Mouse (Mus musculus) lung, embryonic 15.5 days (tissue): ENCODE results near the gene Olfr47. TPM values are rescaled to one million over a fixed set of nuclear protein-coding genes. Genes with fewer than 3 reads are reported as not detected.
"Not testable (repeated sequence)": the region's sequence is repeated elsewhere in the genome, so short reads cannot be mapped to it uniquely, and the experiment has no call there.

Experiments used
- ATAC-seq: fragments of 200-750 bp; cut with Nextera tagmentation; 2 replicates; pipeline ENCODE4 v1.8.0; 2017; ENCODE audit warnings: moderate number of reproducible peaks, borderline replicate concordance; ENCODE audit not compliant: low FRiP score, low TSS enrichment; ENCODE audit errors: extremely low read depth
- H3K27ac ChIP-seq: fragments of 300-500 bp; sonication (generic); 2 replicates; pipeline ENCODE4 v1.5.1; 2015; ENCODE audit warnings: moderate library complexity, mild to moderate bottlenecking, inconsistent platforms
- H3K27me3 ChIP-seq: fragments of 300-500 bp; sonication (generic); 2 replicates; pipeline ENCODE4 v1.6.1; 2015; ENCODE audit warnings: inconsistent platforms
- H3K36me3 ChIP-seq: fragments of 300-500 bp; sonication (generic); 2 replicates; pipeline ENCODE4 v1.6.1; 2015; ENCODE audit warnings: inconsistent platforms
- H3K4me1 ChIP-seq: fragments of 300-500 bp; sonication (generic); 2 replicates; pipeline ENCODE4 v1.6.1; 2015; ENCODE audit warnings: inconsistent platforms
- H3K4me2 ChIP-seq: fragments of 300-500 bp; sonication (generic); 2 replicates; pipeline ENCODE4 v1.6.1; 2015; ENCODE audit warnings: inconsistent platforms, mild to moderate bottlenecking, moderate library complexity
- H3K4me3 ChIP-seq: fragments of 300-500 bp; sonication (generic); 2 replicates; pipeline ENCODE4 v1.5.1; 2015; ENCODE audit warnings: mild to moderate bottlenecking, inconsistent platforms
- H3K9ac ChIP-seq: fragments of 300-500 bp; sonication (generic); 2 replicates; pipeline ENCODE4 v1.6.1; 2015; ENCODE audit warnings: inconsistent platforms
- H3K9me3 ChIP-seq: fragments of 300-500 bp; sonication (generic); 2 replicates; pipeline ENCODE4 v1.6.1; 2016; ENCODE audit warnings: inconsistent platforms
- WGBS: fragments of 180-500 bp; shearing (Covaris S2); methylation state at CpG from one replicate; pipeline ENCODE4 v1.1.7; 2015; 5-methylcytosine and 5-hydroxymethylcytosine counted together
- polyA plus RNA-seq: library from polyadenylated mRNA; unstranded; fragments of >200 nt; fragmentation: Nextera tagmentation; extraction: Ambion mirVana; gene quantifications from 2 replicates; pipeline ENCODE4 v1.2.1, GENCODE M21; 2015

Olfr47 gene
- not detected in 2 replicates for polyA plus RNA-seq

DNA sequence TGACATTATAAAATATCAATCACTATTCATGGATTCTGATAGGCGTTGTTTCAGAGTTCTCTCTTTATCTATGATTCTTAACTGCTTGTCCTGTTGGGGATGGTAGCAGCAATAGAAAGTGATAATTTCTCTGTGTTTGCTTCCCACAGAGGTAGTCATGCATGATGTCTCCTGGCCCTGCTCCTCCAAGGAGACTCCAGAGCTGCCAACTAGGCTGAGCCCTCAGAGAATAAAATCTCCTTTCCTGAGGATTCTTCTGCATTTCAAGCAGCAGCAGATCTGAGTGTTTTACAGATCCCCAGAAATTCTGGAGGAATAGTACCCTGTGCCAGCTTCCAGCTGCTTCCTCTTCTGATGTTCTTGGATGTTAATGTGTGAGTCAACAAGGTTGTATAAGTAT is at the start of gene Olfr47:
Gene Olfr47 (plus strand): TSS at position 275 of the 400 bp plus-strand sequence.
- 79% methylated on average over 1 of the region's 1 CpGs for WGBS
- not testable (repeated sequence) for H3K27me3 ChIP-seq, ATAC-seq, H3K4me1 ChIP-seq, H3K4me2 ChIP-seq, H3K9ac ChIP-seq, H3K4me3 ChIP-seq, H3K9me3 ChIP-seq, H3K36me3 ChIP-seq, H3K27ac ChIP-seq

DNA sequence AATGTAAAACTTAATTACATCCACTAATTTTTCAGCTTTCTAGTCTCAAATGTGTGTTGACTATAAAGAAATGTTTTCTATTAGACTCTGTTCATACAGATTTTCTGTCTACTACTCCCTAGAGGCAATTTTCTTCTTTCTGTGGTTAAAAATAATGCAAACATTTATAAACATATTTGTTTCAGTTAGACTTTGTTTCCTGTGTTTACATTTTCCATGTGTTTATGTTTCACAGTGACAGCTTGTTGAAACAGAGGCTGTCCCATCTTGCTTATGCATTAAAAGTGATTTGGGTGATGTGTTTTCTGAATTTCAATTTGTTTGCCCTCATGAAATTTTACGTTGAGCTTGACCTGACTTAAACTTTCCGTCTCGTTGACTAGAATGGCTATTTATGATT is 40.3 kb upstream of the Olfr47 start:
- H3K9me3 ChIP-seq, result no peaks in the 10 kb centered on the region
- no peak overlapping the region for H3K4me2 ChIP-seq
- no peaks in the 10 kb centered on the region for H3K27me3 ChIP-seq
- peak; percentile 75; the same call in 1 of the 2 replicates for ATAC-seq
- no peak overlapping the region for H3K4me3 ChIP-seq
- 0 out of 2 replicates have a peak overlapping the region, but pooled peaks have one; percentile 44 for H3K27ac ChIP-seq
- WGBS, result 40% methylated on average over 3 of the region's 3 CpGs
- no peaks in the 10 kb centered on the region for H3K36me3 ChIP-seq
- H3K4me1 ChIP-seq, result no peaks in the 10 kb centered on the region
- H3K9ac ChIP-seq, result no peak overlapping the region

DNA sequence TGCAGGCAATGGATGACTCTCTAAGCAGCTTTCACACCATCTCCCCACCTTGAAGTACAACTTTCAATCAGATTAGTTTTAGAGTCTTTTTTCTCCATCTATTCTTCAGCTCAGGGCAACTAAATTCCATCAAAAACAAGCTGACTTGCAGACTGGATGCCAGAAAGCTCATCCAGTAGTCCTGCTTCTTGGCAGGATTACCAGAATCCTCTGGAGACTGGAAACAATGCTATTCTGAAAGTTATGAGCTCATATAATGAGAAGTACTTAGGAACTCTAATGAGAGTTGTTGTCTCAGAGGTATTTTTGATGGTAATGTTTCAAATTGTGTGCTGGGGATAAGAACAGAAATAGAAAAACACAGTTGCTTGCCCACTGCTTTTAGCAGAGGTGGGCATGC is 34.5 kb upstream of the Olfr47 start, which contains the start of gene Olfr435:
Gene Olfr435 (plus strand): TSS at position 366 of the 400 bp plus-strand sequence.
- Histone ChIP-seq H3K27ac (no peak within 1 kb of the TSS), H3K27me3 (no peaks in the 10 kb centered on the region), H3K4me1 (0 out of 2 replicates have a peak, but pooled peaks cover 3% of the 10 kb centered on the region), H3K9ac (no peak within 1 kb of the TSS), H3K4me2 (no peak within 1 kb of the TSS), H3K4me3 (no peak within 1 kb of the TSS), H3K36me3 (no peaks in the 10 kb centered on the region), H3K9me3 (no peaks in the 10 kb centered on the region)
- ATAC-seq, result no peak

DNA sequence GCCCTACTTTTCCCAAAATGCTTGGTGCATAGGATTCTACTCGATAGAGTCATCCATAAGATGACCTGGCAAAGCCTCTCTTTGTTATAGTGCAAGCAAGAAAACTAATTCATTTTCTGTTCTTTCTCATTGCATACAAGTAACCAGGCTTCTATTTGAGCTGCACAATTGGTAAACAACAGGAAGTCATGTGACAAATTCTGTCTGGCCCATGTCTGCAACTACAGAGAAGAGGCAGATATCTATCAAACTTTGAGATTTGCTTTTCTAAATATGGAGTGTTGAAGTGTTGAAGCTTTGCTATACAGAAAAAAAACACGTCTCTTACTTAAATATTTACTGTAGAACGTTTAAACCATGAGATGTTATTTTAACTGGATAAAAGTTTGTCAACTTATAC is 33.2 kb upstream of the Olfr47 start:
- peak; percentile 65; the same call in 1 of the 2 replicates for ATAC-seq
- Histone ChIP-seq H3K9me3 (no peaks in the 10 kb centered on the region), H3K4me2 (no peak overlapping the region), H3K9ac (no peak overlapping the region), H3K36me3 (no peaks in the 10 kb centered on the region), H3K4me3 (no peak overlapping the region), H3K4me1 (0 out of 2 replicates have a peak, but pooled peaks cover 3% of the 10 kb centered on the region), H3K27me3 (no peaks in the 10 kb centered on the region), H3K27ac (no peak overlapping the region)
- 28% methylated on average over 3 of the region's 3 CpGs for WGBS

DNA sequence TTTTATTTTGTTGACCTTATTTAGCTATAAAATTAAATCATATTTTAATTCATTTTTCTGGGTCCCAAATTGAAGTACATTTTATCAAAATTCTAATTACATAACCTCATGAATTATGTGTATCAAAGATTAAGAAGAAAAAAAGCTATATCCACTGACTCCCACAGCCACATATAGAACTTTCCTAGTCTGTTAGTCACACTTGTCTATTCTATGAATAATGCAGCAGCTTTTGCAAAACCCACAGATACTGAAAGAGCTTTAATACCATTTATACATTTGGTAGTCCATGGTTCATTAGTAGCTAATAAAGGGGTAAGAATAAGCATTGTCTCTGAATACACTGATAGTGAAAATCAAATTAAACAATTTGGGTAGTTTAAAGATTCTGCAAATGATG is 28.5 kb upstream of the Olfr47 start:
- H3K27me3 ChIP-seq, result no peaks in the 10 kb centered on the region
- no peaks in the 10 kb centered on the region for H3K4me1 ChIP-seq
- no peak for ATAC-seq
- H3K9ac ChIP-seq, result no peak overlapping the region
- no peak overlapping the region for H3K4me2 ChIP-seq
- H3K27ac ChIP-seq, result no peak overlapping the region
- H3K9me3 ChIP-seq, result no peaks in the 10 kb centered on the region
- no peak overlapping the region for H3K4me3 ChIP-seq
- H3K36me3 ChIP-seq, result no peaks in the 10 kb centered on the region

DNA sequence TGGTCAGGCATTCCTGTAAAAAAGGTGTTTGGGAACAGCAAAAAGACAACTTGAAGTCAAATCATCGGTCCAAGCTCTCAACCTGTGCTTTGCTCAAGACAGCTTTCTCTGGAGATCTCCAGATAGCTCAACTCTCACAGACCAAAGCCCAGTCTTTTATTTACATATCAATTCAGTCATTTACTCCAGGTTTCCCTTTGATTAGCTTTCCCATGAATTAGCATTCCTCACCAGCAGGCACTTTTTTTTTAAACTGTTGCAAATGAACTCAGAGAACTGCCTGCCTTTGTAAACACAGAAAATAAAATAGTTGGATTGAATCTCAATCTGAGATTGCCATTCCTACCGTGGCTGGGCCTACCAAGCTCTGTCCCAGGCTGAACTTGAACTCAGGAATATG is 26.0 kb upstream of the Olfr47 start:
- Histone ChIP-seq H3K36me3 (no peaks in the 10 kb centered on the region), H3K27ac (no peak overlapping the region), H3K9me3 (no peaks in the 10 kb centered on the region), H3K4me2 (no peak overlapping the region), H3K9ac (no peak overlapping the region), H3K4me1 (no peaks in the 10 kb centered on the region), H3K27me3 (no peaks in the 10 kb centered on the region), H3K4me3 (no peak overlapping the region)
- ATAC-seq, result no peak
- WGBS, result 42% methylated on average over 2 of the region's 2 CpGs

DNA sequence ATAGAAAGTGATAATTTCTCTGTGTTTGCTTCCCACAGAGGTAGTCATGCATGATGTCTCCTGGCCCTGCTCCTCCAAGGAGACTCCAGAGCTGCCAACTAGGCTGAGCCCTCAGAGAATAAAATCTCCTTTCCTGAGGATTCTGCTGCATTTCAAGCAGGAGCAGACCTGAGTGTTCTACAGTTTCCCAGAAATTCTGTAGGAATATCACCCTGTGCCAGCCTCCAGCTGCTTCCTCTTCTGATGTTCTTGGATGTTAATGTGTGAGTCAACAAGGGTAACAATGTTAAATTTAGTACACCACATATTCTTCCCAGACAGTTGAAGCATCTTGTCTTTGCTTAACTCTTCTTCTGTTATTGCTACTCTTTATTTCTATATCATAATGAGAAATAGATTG is 18.5 kb upstream of the Olfr47 start, which contains the start of gene Olfr434:
Gene Olfr434 (plus strand): TSS at position 149 of the 400 bp plus-strand sequence.
- not testable (repeated sequence) for H3K27ac ChIP-seq, H3K36me3 ChIP-seq, H3K4me2 ChIP-seq, H3K9ac ChIP-seq, H3K4me3 ChIP-seq, H3K27me3 ChIP-seq, ATAC-seq, H3K4me1 ChIP-seq, H3K9me3 ChIP-seq

DNA sequence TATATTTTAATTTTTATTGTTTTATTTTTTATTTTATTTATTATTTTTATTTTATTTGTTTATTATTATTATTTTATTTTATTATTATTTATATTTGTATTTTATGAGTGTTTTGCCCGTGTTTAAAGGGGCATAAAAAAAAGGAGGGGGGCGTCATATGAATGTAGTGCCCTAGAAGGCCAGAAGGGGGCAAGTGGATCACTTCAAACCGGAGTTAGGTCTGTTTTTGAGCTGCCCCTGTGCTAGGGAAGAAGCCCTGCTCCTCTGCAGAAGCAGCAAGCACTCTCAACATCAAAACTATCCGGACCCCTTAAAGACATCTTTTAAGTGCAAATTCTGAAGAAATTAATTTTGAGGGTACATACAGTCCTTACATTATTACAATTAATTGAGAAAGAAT is 10.7 kb downstream of the Olfr47 start:
- Histone ChIP-seq H3K9ac (no peak overlapping the region), H3K4me2 (no peak overlapping the region), H3K27me3 (no peaks in the 10 kb centered on the region), H3K4me1 (no peaks in the 10 kb centered on the region), H3K9me3 (no peaks in the 10 kb centered on the region), H3K27ac (no peak overlapping the region), H3K4me3 (no peak overlapping the region), H3K36me3 (no peaks in the 10 kb centered on the region)
- 19% methylated on average over 4 of the region's 4 CpGs for WGBS
- ATAC-seq, result no peak

DNA sequence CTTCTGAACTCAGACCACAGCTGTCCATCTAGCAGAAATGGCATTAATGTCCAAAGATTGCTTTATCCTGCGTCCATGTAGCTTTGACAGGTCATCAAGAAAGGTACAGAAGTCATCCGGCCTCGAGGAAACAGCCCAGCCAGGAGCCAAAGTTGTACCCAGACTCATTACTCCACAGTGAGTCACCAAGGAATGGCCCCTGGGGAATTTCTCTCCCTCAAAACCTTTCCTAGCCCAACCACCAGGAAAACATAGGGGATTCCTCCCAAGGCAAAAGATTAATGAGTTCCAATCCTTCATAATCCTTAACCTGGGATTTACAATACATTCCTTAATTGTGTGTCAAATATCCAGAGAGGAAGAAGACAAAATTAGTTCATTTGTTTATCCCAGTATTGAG is 16.1 kb downstream of the Olfr47 start:
- ATAC-seq, result no peak
- Histone ChIP-seq H3K4me3 (no peak overlapping the region), H3K27me3 (no peaks in the 10 kb centered on the region), H3K27ac (no peak overlapping the region), H3K4me2 (no peak overlapping the region), H3K9me3 (no peaks in the 10 kb centered on the region), H3K4me1 (no peaks in the 10 kb centered on the region), H3K36me3 (no peaks in the 10 kb centered on the region), H3K9ac (no peak overlapping the region)
- 64% methylated on average over 3 of the region's 3 CpGs for WGBS

DNA sequence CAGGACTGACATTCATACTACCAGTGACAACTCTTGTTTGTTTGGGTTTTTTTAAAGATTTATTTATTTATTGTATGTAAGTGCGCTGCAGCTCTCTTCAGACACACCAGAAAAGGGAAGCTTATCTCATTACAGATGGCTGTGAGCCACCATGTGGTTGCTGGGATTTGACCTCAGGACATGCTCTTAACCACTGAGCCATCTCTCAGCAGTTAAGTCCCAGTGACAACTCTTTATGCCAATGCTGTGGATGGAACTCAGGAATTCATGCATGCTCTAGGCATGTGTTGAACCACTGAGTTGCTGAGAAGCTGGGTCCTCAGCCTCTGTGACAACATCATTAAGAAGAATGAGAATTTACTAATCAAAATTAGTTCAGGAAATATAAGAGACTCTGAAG is 21.7 kb downstream of the Olfr47 start:
- H3K9ac ChIP-seq, result no peak overlapping the region
- no peak overlapping the region for H3K27ac ChIP-seq
- H3K9me3 ChIP-seq, result no peaks in the 10 kb centered on the region
- no peaks in the 10 kb centered on the region for H3K4me1 ChIP-seq
- no peak overlapping the region for H3K4me2 ChIP-seq
- no peaks in the 10 kb centered on the region for H3K27me3 ChIP-seq
- 43% methylated on average over 1 of the region's 1 CpGs for WGBS
- no peaks in the 10 kb centered on the region for H3K36me3 ChIP-seq
- no peak for ATAC-seq
- no peak overlapping the region for H3K4me3 ChIP-seq

DNA sequence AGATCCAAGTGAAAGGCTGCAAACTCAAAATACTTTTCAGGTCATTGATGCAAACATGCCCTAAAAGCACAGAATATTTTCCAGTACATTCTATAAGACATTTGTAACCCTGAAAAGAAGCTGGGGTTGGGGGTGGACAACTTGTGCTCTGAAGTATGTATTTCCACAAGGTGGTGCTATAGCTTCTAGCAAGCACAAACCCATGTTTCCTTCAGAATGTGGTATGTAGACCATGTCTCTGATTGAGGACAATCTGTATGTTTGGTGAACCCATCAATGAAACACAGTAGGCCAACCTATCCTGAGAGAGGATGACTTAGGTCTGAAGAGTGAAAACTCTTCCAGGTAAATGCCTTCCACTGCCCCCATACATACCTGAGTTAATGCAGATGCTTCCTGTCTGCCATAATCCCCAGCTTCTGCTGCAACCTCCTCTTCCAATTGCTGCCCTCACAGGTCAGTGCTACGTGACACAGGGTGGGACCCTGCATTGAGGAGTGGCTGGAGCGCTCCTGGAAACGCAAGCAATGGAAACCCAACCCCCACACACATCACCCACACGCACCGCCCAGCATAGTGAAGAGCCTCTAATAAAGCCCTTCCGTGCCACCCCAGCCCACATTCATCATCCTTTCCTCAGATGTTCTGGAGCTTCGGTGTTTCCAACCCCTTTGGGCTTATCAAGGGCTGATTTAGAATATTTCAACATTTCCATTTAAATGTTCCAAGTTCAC is 23.0 kb downstream of the Olfr47 start:
- no peaks in the 10 kb centered on the region for H3K9me3 ChIP-seq
- no peak overlapping the region for H3K4me2 ChIP-seq
- no peaks in the 10 kb centered on the region for H3K36me3 ChIP-seq
- no peaks in the 10 kb centered on the region for H3K27me3 ChIP-seq
- WGBS, result 62% methylated on average over 7 of the region's 7 CpGs
- ATAC-seq, result no peak
- H3K27ac ChIP-seq, result no peak overlapping the region
- H3K4me3 ChIP-seq, result no peak overlapping the region
- no peaks in the 10 kb centered on the region for H3K4me1 ChIP-seq
- no peak overlapping the region for H3K9ac ChIP-seq

DNA sequence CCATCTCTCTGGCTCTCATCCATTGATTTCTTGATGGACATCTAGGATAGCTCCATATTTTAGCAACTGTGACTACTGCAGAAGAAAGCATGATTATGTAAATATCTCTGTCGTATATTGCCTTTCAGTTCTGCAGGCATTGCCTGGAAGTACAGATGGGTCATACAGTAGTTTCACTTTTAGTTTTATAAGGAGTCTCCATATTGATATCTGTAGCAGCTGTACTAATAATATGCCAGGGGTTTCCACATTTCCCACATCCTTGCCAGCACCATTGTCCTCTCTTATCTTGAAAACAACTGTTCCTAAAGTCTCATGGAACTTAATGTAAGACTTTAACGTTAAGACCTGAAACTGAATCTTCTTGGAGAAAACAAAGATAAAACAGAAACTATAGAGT is 29.4 kb downstream of the Olfr47 start:
- no peaks in the 10 kb centered on the region for H3K9me3 ChIP-seq
- H3K4me2 ChIP-seq, result no peak overlapping the region
- H3K27me3 ChIP-seq, result no peaks in the 10 kb centered on the region
- H3K4me1 ChIP-seq, result peaks cover 9% of the 10 kb centered on the region
- H3K9ac ChIP-seq, result no peak overlapping the region
- no peak overlapping the region for H3K27ac ChIP-seq
- H3K4me3 ChIP-seq, result no peak overlapping the region
- ATAC-seq, result no peak
- H3K36me3 ChIP-seq, result peaks cover 3% of the 10 kb centered on the region; the same call in 1 of the 2 replicates
- WGBS, result 57% methylated on average over 2 of the region's 2 CpGs
